Mouse (Mus musculus): ENCODE measurements around the gene Plxna3. TPM values are rescaled to one million over a fixed set of nuclear protein-coding genes. Genes with fewer than 3 reads are reported as not detected.
A peak's percentile ranks its signal among the peaks of the same experiment; 100 is the strongest.

Gene Plxna3
- polyA plus RNA-seq, 1 experiment from 2014 or later: 6.9 TPM

GRCm38 (mm10) chrX:74298348-74298747, 30.5 kb upstream of the Plxna3 start:
- Histone ChIP-seq H3K4me2 (no peak overlapping the region), H3K9ac (ENCODE audit: low read depth, low read length) (no peak overlapping the region), H3K9me3 (replicated peaks; ENCODE audit: control insufficient read depth, low read length) (no peaks in the 10 kb centered on the region), H3K4me3 (ENCODE audit: low read depth, low read length) (no peak overlapping the region), H3K27ac (ENCODE audit: low read depth, low read length) (no peak overlapping the region), H3K36me3 (ENCODE audit: control insufficient read depth, insufficient read depth, low read length) (peaks cover 5% of the 10 kb centered on the region), H3K27me3 (ENCODE audit: control insufficient read depth, insufficient read depth, low read length) (no peaks in the 10 kb centered on the region), H3K4me1 (ENCODE audit: control insufficient read depth, insufficient read depth, low read length) (0 out of 2 replicates have a peak, but pooled peaks cover 3% of the 10 kb centered on the region)
- ATAC-seq (replicated peaks; ENCODE audit: insufficient number of reproducible peaks, low FRiP score, low TSS enrichment): no peak
- WGBS (ENCODE audit: insufficient replicate concordance): 74% methylated on average over 1 of the region's 1 CpGs

GRCm38 (mm10) chrX:74299721-74300120, 29.1 kb upstream of the Plxna3 start:
- no peak overlapping the region for H3K27ac ChIP-seq (ENCODE audit: low read depth, low read length)
- no peak overlapping the region for H3K4me2 ChIP-seq
- H3K4me1 ChIP-seq (ENCODE audit: control insufficient read depth, insufficient read depth, low read length): 0 out of 2 replicates have a peak, but pooled peaks cover 3% of the 10 kb centered on the region
- no peak overlapping the region for H3K4me3 ChIP-seq (ENCODE audit: low read depth, low read length)
- WGBS (ENCODE audit: insufficient replicate concordance): 86% methylated on average over 3 of the region's 3 CpGs
- H3K36me3 ChIP-seq (ENCODE audit: control insufficient read depth, insufficient read depth, low read length): peaks cover 5% of the 10 kb centered on the region
- ATAC-seq (replicated peaks; ENCODE audit: insufficient number of reproducible peaks, low FRiP score, low TSS enrichment): no peak
- H3K27me3 ChIP-seq (ENCODE audit: control insufficient read depth, insufficient read depth, low read length): no peaks in the 10 kb centered on the region
- H3K9me3 ChIP-seq (replicated peaks; ENCODE audit: control insufficient read depth, low read length): no peaks in the 10 kb centered on the region
- no peak overlapping the region for H3K9ac ChIP-seq (ENCODE audit: low read depth, low read length)

GRCm38 (mm10) chrX:74304867-74305700, 23.8 kb upstream of the Plxna3 start, which contains the start of gene Gdi1:
Gene Gdi1 (plus strand): TSS chrX:74304998.
- Histone ChIP-seq H3K27me3 (ENCODE audit: control insufficient read depth, insufficient read depth, low read length) (no peaks in the 10 kb centered on the region), H3K9me3 (replicated peaks; ENCODE audit: control insufficient read depth, low read length) (no peaks in the 10 kb centered on the region), H3K4me1 (ENCODE audit: control insufficient read depth, insufficient read depth, low read length) (no peaks in the 10 kb centered on the region), H3K27ac (ENCODE audit: low read depth, low read length) (peak within 1 kb of the TSS; percentile 90), H3K4me2 (peak within 1 kb of the TSS; percentile 72), H3K9ac (ENCODE audit: low read depth, low read length) (peak within 1 kb of the TSS; percentile 77), H3K36me3 (ENCODE audit: control insufficient read depth, insufficient read depth, low read length) (peaks cover 8% of the 10 kb centered on the region), H3K4me3 (ENCODE audit: low read depth, low read length) (peak within 1 kb of the TSS; percentile 62)
- WGBS (ENCODE audit: insufficient replicate concordance): 12% methylated on average over 39 of the region's 41 CpGs
- ATAC-seq (replicated peaks; ENCODE audit: insufficient number of reproducible peaks, low FRiP score, low TSS enrichment): peak; percentile 78

GRCm38 (mm10) chrX:74312540-74313464, 16.1 kb upstream of the Plxna3 start, which contains the start of gene Fam50a:
Gene Fam50a (plus strand): TSS chrX:74313033.
- peak within 1 kb of the TSS; percentile 82 for H3K27ac ChIP-seq (ENCODE audit: low read depth, low read length)
- H3K27me3 ChIP-seq (ENCODE audit: control insufficient read depth, insufficient read depth, low read length): no peaks in the 10 kb centered on the region
- H3K9me3 ChIP-seq (replicated peaks; ENCODE audit: control insufficient read depth, low read length): no peaks in the 10 kb centered on the region
- peak within 1 kb of the TSS; percentile 77 for H3K9ac ChIP-seq (ENCODE audit: low read depth, low read length)
- H3K36me3 ChIP-seq (ENCODE audit: control insufficient read depth, insufficient read depth, low read length): peaks cover 3% of the 10 kb centered on the region; the same call in 1 of the 2 replicates
- ATAC-seq (replicated peaks; ENCODE audit: insufficient number of reproducible peaks, low FRiP score, low TSS enrichment): peak; percentile 94
- 15% methylated on average over 59 of the region's 59 CpGs for WGBS (ENCODE audit: insufficient replicate concordance)
- peak within 1 kb of the TSS; percentile 65 for H3K4me3 ChIP-seq (ENCODE audit: low read depth, low read length)
- no peaks in the 10 kb centered on the region for H3K4me1 ChIP-seq (ENCODE audit: control insufficient read depth, insufficient read depth, low read length)
- H3K4me2 ChIP-seq: peak within 1 kb of the TSS; percentile 74

GRCm38 (mm10) chrX:74329215-74329671, 377 bp downstream of the Plxna3 start:
- peak overlapping the region; percentile 78 for H3K9ac ChIP-seq (ENCODE audit: low read depth, low read length)
- no peaks in the 10 kb centered on the region for H3K4me1 ChIP-seq (ENCODE audit: control insufficient read depth, insufficient read depth, low read length)
- no peaks in the 10 kb centered on the region for H3K9me3 ChIP-seq (replicated peaks; ENCODE audit: control insufficient read depth, low read length)
- peak overlapping the region; percentile 45 for H3K4me3 ChIP-seq (ENCODE audit: low read depth, low read length)
- no peak overlapping the region for H3K27ac ChIP-seq (ENCODE audit: low read depth, low read length)
- no peak for ATAC-seq (replicated peaks; ENCODE audit: insufficient number of reproducible peaks, low FRiP score, low TSS enrichment)
- WGBS (ENCODE audit: insufficient replicate concordance): 26% methylated on average over 10 of the region's 10 CpGs
- 0 out of 2 replicates have a peak, but pooled peaks cover 4% of the 10 kb centered on the region for H3K27me3 ChIP-seq (ENCODE audit: control insufficient read depth, insufficient read depth, low read length)
- peak overlapping the region; percentile 70 for H3K4me2 ChIP-seq
- H3K36me3 ChIP-seq (ENCODE audit: control insufficient read depth, insufficient read depth, low read length): no peaks in the 10 kb centered on the region

- WGBS (ENCODE audit: insufficient replicate concordance): 26% methylated on average over 2 of the region's 2 CpGs
- Histone ChIP-seq H3K9me3 (replicated peaks; ENCODE audit: control insufficient read depth, low read length) (no peaks in the 10 kb centered on the region), H3K4me1 (ENCODE audit: control insufficient read depth, insufficient read depth, low read length) (no peaks in the 10 kb centered on the region), H3K27ac (ENCODE audit: low read depth, low read length) (no peak overlapping the region), H3K27me3 (ENCODE audit: control insufficient read depth, insufficient read depth, low read length) (0 out of 2 replicates have a peak, but pooled peaks cover 4% of the 10 kb centered on the region), H3K4me2 (peak overlapping the region; percentile 70), H3K9ac (ENCODE audit: low read depth, low read length) (no peak overlapping the region), H3K4me3 (ENCODE audit: low read depth, low read length) (no peak overlapping the region), H3K36me3 (ENCODE audit: control insufficient read depth, insufficient read depth, low read length) (no peaks in the 10 kb centered on the region)
- ATAC-seq (replicated peaks; ENCODE audit: insufficient number of reproducible peaks, low FRiP score, low TSS enrichment): no peak
Measured at GRCm38 (mm10) chrX:74330166-74330930, 1.5 kb downstream of the Plxna3 start.

- H3K9ac ChIP-seq (ENCODE audit: low read depth, low read length): peak overlapping the region; percentile 72
- no peaks in the 10 kb centered on the region for H3K27me3 ChIP-seq (ENCODE audit: control insufficient read depth, insufficient read depth, low read length)
- H3K4me3 ChIP-seq (ENCODE audit: low read depth, low read length): peak overlapping the region; percentile 50
- H3K4me2 ChIP-seq: peak overlapping the region; percentile 68
- no peaks in the 10 kb centered on the region for H3K9me3 ChIP-seq (replicated peaks; ENCODE audit: control insufficient read depth, low read length)
- H3K27ac ChIP-seq (ENCODE audit: low read depth, low read length): peak overlapping the region; percentile 15; the same call in 1 of the 2 replicates
- 0 out of 2 replicates have a peak, but pooled peaks have one; percentile 10 for ATAC-seq (replicated peaks; ENCODE audit: insufficient number of reproducible peaks, low FRiP score, low TSS enrichment)
- no peaks in the 10 kb centered on the region for H3K36me3 ChIP-seq (ENCODE audit: control insufficient read depth, insufficient read depth, low read length)
- 19% methylated on average over 13 of the region's 13 CpGs for WGBS (ENCODE audit: insufficient replicate concordance)
- no peaks in the 10 kb centered on the region for H3K4me1 ChIP-seq (ENCODE audit: control insufficient read depth, insufficient read depth, low read length)
Measured at GRCm38 (mm10) chrX:74352645-74353466, 24.0 kb downstream of the Plxna3 start.

Measured in heart, embryonic 11.5 days (tissue).